26 mouse cellular contexts compared by ENCODE assay signal in the genomic region with DNA sequence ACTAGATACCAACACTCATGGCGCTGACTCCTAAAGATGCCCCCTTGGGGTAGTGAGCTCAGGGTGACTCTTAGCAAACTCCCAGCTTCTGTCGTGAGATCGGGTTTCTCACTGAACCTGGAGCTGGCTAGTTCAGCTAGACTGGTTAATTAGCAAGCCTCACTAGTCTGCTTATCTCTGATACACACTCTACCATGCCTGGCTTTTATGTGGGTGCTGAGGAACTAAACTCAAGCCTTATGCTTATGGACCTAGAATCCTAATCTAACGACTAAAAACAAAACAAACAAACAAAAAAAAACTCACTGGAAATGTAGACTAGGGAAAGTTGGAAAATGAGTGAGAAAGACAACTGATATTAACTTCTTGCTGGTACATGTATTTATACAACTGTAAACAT. TPM values are rescaled to one million over a fixed set of nuclear protein-coding genes. Genes with fewer than 3 reads are reported as not detected.
"Had no signal": no experiment of that assay in that cellular context is flagged by ENCODE, and none has a peak within 500 bp of the region (broad histone marks: within the 10 kb centered on the region; RNA-seq: fewer than 3 reads in every experiment).

No protein-coding gene starts in this region.

- H3K27ac ChIP-seq: embryonic facial prominence, embryonic 10.5 days; embryonic facial prominence, embryonic 12.5 days; embryonic facial prominence, embryonic 13.5 days; embryonic facial prominence, embryonic 15.5 days; forebrain, embryonic 10.5 days; forebrain, embryonic 12.5 days; forebrain, embryonic 13.5 days; forebrain, embryonic 15.5 days; gastrocnemius, adult 2 months; heart, adult 2 months had no signal

- H3K9ac ChIP-seq: embryonic facial prominence, embryonic 12.5 days; embryonic facial prominence, embryonic 13.5 days; embryonic facial prominence, embryonic 15.5 days; forebrain, embryonic 12.5 days; forebrain, embryonic 13.5 days; forebrain, embryonic 15.5 days; forebrain, postnatal 0 days had no signal

- H3K9me3 ChIP-seq: embryonic facial prominence, embryonic 10.5 days; embryonic facial prominence, embryonic 12.5 days; embryonic facial prominence, embryonic 13.5 days; embryonic facial prominence, embryonic 15.5 days; forebrain, embryonic 10.5 days; forebrain, embryonic 12.5 days; forebrain, embryonic 13.5 days; forebrain, embryonic 15.5 days had no signal

- H3K4me3 ChIP-seq: embryonic facial prominence, embryonic 10.5 days; embryonic facial prominence, embryonic 12.5 days; embryonic facial prominence, embryonic 13.5 days; embryonic facial prominence, embryonic 15.5 days; erythroblast, embryonic 14.5 days; forebrain, embryonic 10.5 days; forebrain, embryonic 12.5 days; forebrain, embryonic 13.5 days; forebrain, embryonic 15.5 days; gastrocnemius, adult 2 months; heart, adult 2 months had no signal

- H3K27me3 ChIP-seq: embryonic facial prominence, embryonic 13.5 days; embryonic facial prominence, embryonic 15.5 days; forebrain, embryonic 12.5 days; forebrain, embryonic 13.5 days; forebrain, embryonic 15.5 days had no signal

- DNase-seq: cerebellum, adult 9-10 months; cerebellum, adult 9-11 months; cerebellum, postnatal 10 days; cerebellum, postnatal 14 days; cerebellum, postnatal 25 days; cerebellum, postnatal 36 days; embryo, embryonic 11 days; forebrain, postnatal 0 days; gastrocnemius, adult 2 months; gastrocnemius, postnatal 10 days; gastrocnemius, postnatal 14 days; gastrocnemius, postnatal 25 days; gastrocnemius, postnatal 36 days; heart, adult 11 months; heart, adult 18-20 months; heart, adult 2 months had no signal

- H3K36me3 ChIP-seq: embryonic facial prominence, embryonic 10.5 days; embryonic facial prominence, embryonic 12.5 days; embryonic facial prominence, embryonic 13.5 days; embryonic facial prominence, embryonic 15.5 days; forebrain, embryonic 10.5 days; forebrain, embryonic 12.5 days; forebrain, embryonic 15.5 days had no signal

RNA-seq across cellular contexts. Expression of gene Mlxipl, which starts 54.8 kb away (rescaled TPM):
- total RNA-seq: common myeloid progenitor, adult 5-6 weeks had no signal
